ENCODE assay signal across 7 mouse cellular contexts in the genomic region with DNA sequence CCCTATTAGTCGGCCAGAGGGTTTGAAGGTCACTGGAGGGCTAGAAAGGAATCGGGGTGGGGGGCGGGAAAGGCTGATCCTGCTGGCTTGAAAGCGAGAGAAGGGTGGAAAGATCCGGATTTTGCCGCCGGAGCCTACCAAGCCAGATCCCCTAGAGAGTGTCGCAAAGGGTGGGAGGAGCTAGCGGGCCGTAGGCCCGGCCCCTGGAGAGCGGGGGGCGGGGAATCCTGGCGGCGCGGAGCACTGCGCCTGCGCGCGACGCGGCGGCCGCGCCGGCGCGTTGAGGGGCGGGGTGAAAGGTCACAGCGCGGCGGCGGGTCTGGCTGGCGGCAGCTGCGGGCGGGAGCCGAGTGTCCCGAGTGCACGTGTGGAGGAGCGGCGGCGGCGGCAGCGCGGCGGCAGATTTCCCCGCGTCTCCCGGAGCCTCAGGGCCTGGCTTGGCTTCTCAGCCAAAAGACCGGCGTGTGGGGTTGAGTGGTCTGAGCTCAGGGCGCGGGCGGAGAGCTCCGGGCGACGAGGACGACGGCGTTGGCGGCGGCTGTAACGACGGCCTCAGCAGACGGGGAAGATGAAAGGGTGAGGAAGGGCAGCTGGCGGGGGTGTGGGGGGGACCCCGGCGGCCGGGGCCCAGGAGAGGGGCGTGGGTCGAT. TPM values are rescaled to one million over a fixed set of nuclear protein-coding genes. Genes with fewer than 3 reads are reported as not detected.
A peak's percentile ranks its signal among the peaks of the same experiment; 100 is the strongest.
DNase-seq lines count a peak whose midpoint lies in the region; ATAC-seq lines count a peak whose summit lies in the region.

Gene Atp6v1a, minus strand, starts transcription at position 170 of the 650 bp plus-strand sequence.
Gene Naa50, plus strand, starts transcription at position 295 of the 650 bp plus-strand sequence.

- peak; percentile 92 for ATAC-seq in intestine, embryonic 14.5 days (replicated peaks; ENCODE audit: low FRiP score, low TSS enrichment, low read depth)
- ATAC-seq in midbrain, embryonic 11.5 days (ENCODE audit: low FRiP score), result peak; percentile 90

- peak within 1 kb of the TSS; percentile 100 for H3K27ac ChIP-seq in intestine, embryonic 14.5 days (ENCODE audit: low read depth)
- H3K27ac ChIP-seq in midbrain, embryonic 11.5 days (ENCODE audit: low read depth, low read length), result peak within 1 kb of the TSS; percentile 98

- peak within 1 kb of the TSS; percentile 93 for H3K9ac ChIP-seq in intestine, embryonic 14.5 days (ENCODE audit: low read length)
- peak within 1 kb of the TSS; percentile 93 for H3K9ac ChIP-seq in midbrain, embryonic 11.5 days (ENCODE audit: low read length)

- WGBS in intestine, embryonic 14.5 days, result under 1% methylated on average over 63 of the region's 71 CpGs
- under 1% methylated on average over 59 of the region's 71 CpGs for WGBS in midbrain, embryonic 11.5 days

- H3K9me3 ChIP-seq in intestine, embryonic 14.5 days (ENCODE audit: control insufficient read depth, low read length), result no peaks in the 10 kb centered on the region
- H3K9me3 ChIP-seq in midbrain, embryonic 11.5 days (ENCODE audit: control insufficient read depth, low read length), result no peaks in the 10 kb centered on the region

- H3K36me3 ChIP-seq in intestine, embryonic 14.5 days (ENCODE audit: control insufficient read depth, insufficient read depth, low read length), result no peaks in the 10 kb centered on the region
- H3K36me3 ChIP-seq in midbrain, embryonic 11.5 days (ENCODE audit: control insufficient read depth, insufficient read depth, low read length), result no peaks in the 10 kb centered on the region

- H3K4me3 ChIP-seq in intestine, embryonic 14.5 days (ENCODE audit: low read depth, low read length), result peak within 1 kb of the TSS; percentile 92
- peak within 1 kb of the TSS; percentile 96 for H3K4me3 ChIP-seq in midbrain, embryonic 11.5 days (ENCODE audit: low read depth, low read length)

- H3K27me3 ChIP-seq in intestine, embryonic 14.5 days (replicated peaks; ENCODE audit: control insufficient read depth, insufficient read depth, low read length), result no peaks in the 10 kb centered on the region
- H3K27me3 ChIP-seq in midbrain, embryonic 11.5 days (ENCODE audit: control insufficient read depth, insufficient read depth, low read length), result no peaks in the 10 kb centered on the region

- DNase-seq in adrenal gland, adult (ENCODE audit: inconsistent age in 2 of 2, low spot score in 1 of 2), result peak; percentile 94 to 98
- peak; percentile 87 for DNase-seq in embryo, embryonic 10 days (ENCODE audit: low spot score)
- peak; percentile 95 for DNase-seq in gastrocnemius, postnatal 10 days
- peak; percentile 95 for DNase-seq in intestine, embryonic 14.5 days (ENCODE audit: low spot score)
- peak; percentile 91 to 93 for DNase-seq in left cerebral cortex, postnatal 36 days (ENCODE audit: low spot score in 2 of 2)
- DNase-seq in midbrain, embryonic 11.5 days (ENCODE audit: low spot score, missing footprints), result peak; percentile 100
- peak; percentile 95 for DNase-seq in skeletal muscle tissue, adult 2 months (ENCODE audit: low read depth, low spot score)

- H3K4me1 ChIP-seq in intestine, embryonic 14.5 days (replicated peaks; ENCODE audit: control insufficient read depth, insufficient read depth, low read length), result peaks cover 13% of the 10 kb centered on the region
- H3K4me1 ChIP-seq in midbrain, embryonic 11.5 days (ENCODE audit: control insufficient read depth, insufficient read depth, low read length), result peaks cover 13% of the 10 kb centered on the region

- intact Hi-C loops in left cerebral cortex, postnatal 36 days (cut with DNase I), result loop anchor here (1.0 to 10.0 kb wide), 3 partner anchors 17 to 255 kb away; partner anchors contain the start of genes Ccdc191 and Usf3

- peak within 1 kb of the TSS; percentile 85 for H3K4me2 ChIP-seq in intestine, embryonic 14.5 days (ENCODE audit: low read length)
- H3K4me2 ChIP-seq in midbrain, embryonic 11.5 days, result peak within 1 kb of the TSS; percentile 90

RNA-seq across cellular contexts. Expression of gene Atp6v1a, which starts in this region (rescaled TPM):
- total RNA-seq in gastrocnemius, postnatal 10 days (2021), result 10 to 100 TPM; 40.0 to 45.3 TPM
- 63.0 and 68.0 TPM in 2 replicates for polyA plus RNA-seq in intestine, embryonic 14.5 days (2014; fragmentation: Nextera tagmentation; extraction: Ambion mirVana)
- total RNA-seq in left cerebral cortex, postnatal 36 days (2021), result 100 to 1,000 TPM; 437 to 470 TPM
- polyA plus RNA-seq in midbrain, embryonic 11.5 days (2014; fragmentation: Nextera tagmentation; extraction: Ambion mirVana), result 72.1 and 81.9 TPM in 2 replicates

RNA-seq across cellular contexts. Expression of gene Naa50, which starts in this region (rescaled TPM):
- total RNA-seq in gastrocnemius, postnatal 10 days (2021), result 100 to 1,000 TPM; 231 to 242 TPM
- polyA plus RNA-seq in intestine, embryonic 14.5 days (2014; fragmentation: Nextera tagmentation; extraction: Ambion mirVana), result 63.6 and 65.5 TPM in 2 replicates
- total RNA-seq in left cerebral cortex, postnatal 36 days (2021), result 10 to 100 TPM; 53.6 to 62.7 TPM
- polyA plus RNA-seq in midbrain, embryonic 11.5 days (2014; fragmentation: Nextera tagmentation; extraction: Ambion mirVana), result 100 and 111 TPM in 2 replicates

Comparison
In these comparisons a context has a peak if more than half of its experiments do, and no peak if none do; other contexts are left out.
1. Peak in every context shown above with its lines: DNase-seq, ATAC-seq, H3K4me3 ChIP-seq and H3K27ac ChIP-seq.
2. RNA of gene Atp6v1a (total RNA-seq): 437 to 470 TPM in left cerebral cortex, postnatal 36 days; 40.0 to 45.3 TPM in gastrocnemius, postnatal 10 days; every median in the first group is over 4 times any median in the second.